Mouse (Mus musculus): ENCODE measurements at regions not wholly inside any gene's neighbourhood (a gene's known extent, or its start where the extent isn't known, plus 50 kb on each side); places are given as distances from the start of the nearest gene placed in this dataset.

DNA sequence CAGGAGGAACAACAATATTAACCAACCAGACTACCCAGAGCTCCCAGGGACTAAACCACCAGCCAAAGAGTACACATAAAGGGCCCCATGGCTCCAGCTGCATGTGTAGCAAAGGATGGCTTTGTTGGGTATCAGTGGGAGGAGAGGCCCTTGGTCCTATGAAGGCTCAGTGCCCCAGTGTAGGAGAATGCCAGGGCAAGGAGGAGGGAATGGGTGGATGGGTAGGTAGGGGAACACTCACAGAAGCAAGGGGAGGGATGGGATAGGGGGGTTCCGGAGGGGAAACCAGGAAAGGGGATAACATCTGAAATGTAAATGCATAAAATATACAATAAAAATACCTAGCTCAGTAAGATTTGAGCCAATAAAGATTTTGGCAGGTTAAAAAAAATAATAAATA, 86.4 kb upstream of the Gm34302 start:
- no peak for ATAC-seq (ENCODE audit: low FRiP score, low read depth)
- no peaks in the 10 kb centered on the region for H3K4me1 ChIP-seq
- no peak overlapping the region for H3K4me2 ChIP-seq (replicated peaks)
- 82% methylated on average over 1 of the region's 1 CpGs for WGBS
- H3K9ac ChIP-seq: no peak overlapping the region
- H3K36me3 ChIP-seq: no peaks in the 10 kb centered on the region
- H3K27ac ChIP-seq: no peak overlapping the region
- no peak overlapping the region for H3K4me3 ChIP-seq
- 0 out of 2 replicates have a peak, but pooled peaks cover 2% of the 10 kb centered on the region for H3K27me3 ChIP-seq
- no peaks in the 10 kb centered on the region for H3K9me3 ChIP-seq

- H3K4me3 ChIP-seq: no peak overlapping the region
- no peak overlapping the region for H3K9ac ChIP-seq
- no peaks in the 10 kb centered on the region for H3K9me3 ChIP-seq
- WGBS: 85% methylated on average over 7 of the region's 7 CpGs
- ATAC-seq (ENCODE audit: low FRiP score, low read depth): no peak
- 0 out of 2 replicates have a peak, but pooled peaks cover 2% of the 10 kb centered on the region for H3K27me3 ChIP-seq
- H3K4me2 ChIP-seq (replicated peaks): no peak overlapping the region
- no peaks in the 10 kb centered on the region for H3K4me1 ChIP-seq
- no peaks in the 10 kb centered on the region for H3K36me3 ChIP-seq
- H3K27ac ChIP-seq: no peak overlapping the region
Observed at GRCm38 (mm10) chr3:63569004-63569596, 85.4 kb upstream of the Gm34302 start.

GRCm38 (mm10) chr3:63567726-63568125, 84.0 kb upstream of the Gm34302 start:
- Histone ChIP-seq H3K27ac (no peak overlapping the region), H3K9me3 (peaks cover 4% of the 10 kb centered on the region; the same call in 1 of the 2 replicates), H3K9ac (no peak overlapping the region), H3K4me3 (no peak overlapping the region), H3K27me3 (0 out of 2 replicates have a peak, but pooled peaks cover 2% of the 10 kb centered on the region), H3K36me3 (no peaks in the 10 kb centered on the region), H3K4me2 (replicated peaks) (no peak overlapping the region), H3K4me1 (no peaks in the 10 kb centered on the region)
- ATAC-seq (ENCODE audit: low FRiP score, low read depth): no peak
- 78% methylated on average over 3 of the region's 3 CpGs for WGBS

DNA sequence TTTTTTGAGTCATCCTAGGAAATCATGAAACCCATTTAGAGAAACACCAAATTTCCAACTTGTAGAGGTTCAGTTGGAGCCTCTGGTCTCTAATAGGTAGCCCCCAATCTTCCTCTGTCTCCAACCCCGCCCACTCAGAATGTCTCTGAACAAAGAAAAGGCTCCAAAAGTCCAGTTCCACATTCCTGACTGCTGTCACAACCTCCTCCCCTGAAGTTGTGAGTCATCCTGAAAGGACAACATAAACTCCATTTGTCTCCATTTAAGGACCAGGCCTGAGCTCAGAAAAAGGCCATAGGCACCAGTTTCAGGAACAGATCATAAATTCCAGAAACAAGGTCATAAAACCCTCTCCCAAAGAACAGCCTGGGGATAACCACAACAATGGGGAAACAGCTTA, 79.4 kb upstream of the Gm34302 start:
- peaks cover 4% of the 10 kb centered on the region; the same call in 1 of the 2 replicates for H3K9me3 ChIP-seq
- no peaks in the 10 kb centered on the region for H3K27me3 ChIP-seq
- H3K27ac ChIP-seq: no peak overlapping the region
- H3K4me3 ChIP-seq: no peak overlapping the region
- 0 out of 2 replicates have a peak, but pooled peaks cover 4% of the 10 kb centered on the region for H3K4me1 ChIP-seq
- H3K36me3 ChIP-seq: no peaks in the 10 kb centered on the region
- no peak for ATAC-seq (ENCODE audit: low FRiP score, low read depth)
- no peak overlapping the region for H3K4me2 ChIP-seq (replicated peaks)
- WGBS: 83% methylated on average over 1 of the region's 1 CpGs
- H3K9ac ChIP-seq: no peak overlapping the region

- H3K4me1 ChIP-seq: 0 out of 2 replicates have a peak, but pooled peaks cover 4% of the 10 kb centered on the region
- H3K4me2 ChIP-seq (replicated peaks): no peak overlapping the region
- no peak overlapping the region for H3K27ac ChIP-seq
- H3K27me3 ChIP-seq: no peaks in the 10 kb centered on the region
- no peaks in the 10 kb centered on the region for H3K36me3 ChIP-seq
- no peak overlapping the region for H3K4me3 ChIP-seq
- H3K9ac ChIP-seq: no peak overlapping the region
- no peak for ATAC-seq (ENCODE audit: low FRiP score, low read depth)
- peaks cover 4% of the 10 kb centered on the region; the same call in 1 of the 2 replicates for H3K9me3 ChIP-seq
Observed at GRCm38 (mm10) chr3:63562532-63562931, 78.9 kb upstream of the Gm34302 start.

DNA sequence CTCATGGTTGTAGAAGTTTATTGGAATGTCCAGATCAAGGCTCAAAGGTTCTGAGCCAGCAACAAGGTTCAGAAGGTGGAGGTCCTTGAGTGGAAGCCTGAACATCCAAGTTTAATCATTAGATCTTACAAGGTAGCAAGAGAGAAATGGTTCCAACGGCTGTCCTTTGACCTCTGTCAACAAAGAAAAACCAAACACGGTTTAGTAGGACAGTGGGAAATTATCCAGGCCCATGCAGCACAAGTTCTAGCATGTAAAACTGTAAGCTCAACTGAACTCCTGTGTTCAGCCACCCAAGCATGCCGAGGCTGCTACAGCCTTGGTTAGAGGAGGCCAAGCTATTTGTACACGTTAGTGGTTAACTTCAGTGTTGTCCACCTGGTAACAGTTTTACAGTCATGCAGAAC, 77.1 kb upstream of the Gm34302 start:
- Histone ChIP-seq H3K4me1 (0 out of 2 replicates have a peak, but pooled peaks cover 4% of the 10 kb centered on the region), H3K9ac (no peak overlapping the region), H3K36me3 (no peaks in the 10 kb centered on the region), H3K27ac (no peak overlapping the region), H3K9me3 (peaks cover 4% of the 10 kb centered on the region; the same call in 1 of the 2 replicates), H3K27me3 (no peaks in the 10 kb centered on the region), H3K4me2 (replicated peaks) (no peak overlapping the region), H3K4me3 (no peak overlapping the region)
- no peak for ATAC-seq (ENCODE audit: low FRiP score, low read depth)
- WGBS: 67% methylated on average over 4 of the region's 4 CpGs

DNA sequence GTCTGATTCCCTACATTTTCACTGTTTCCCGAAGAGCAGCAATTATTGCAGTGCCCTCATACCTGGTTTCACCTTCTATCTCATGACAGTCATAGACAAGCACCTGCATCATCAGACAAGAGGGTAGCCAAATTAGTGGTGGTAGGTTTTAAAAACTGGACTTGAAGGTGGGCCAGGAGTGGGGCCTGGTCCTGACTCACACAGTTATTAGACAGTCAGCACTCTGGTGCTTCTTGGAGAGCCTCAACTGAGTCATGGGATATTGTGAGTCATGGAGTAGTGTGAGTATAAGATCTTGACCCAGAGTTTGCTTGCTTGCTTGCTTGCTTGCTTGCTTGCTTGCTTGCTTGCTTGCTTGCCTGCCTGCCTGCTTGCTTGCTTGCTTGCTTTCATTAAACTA, 73.1 kb upstream of the Gm34302 start:
- H3K4me1 ChIP-seq: peaks cover 10% of the 10 kb centered on the region
- no peak overlapping the region for H3K4me2 ChIP-seq (replicated peaks)
- no peak overlapping the region for H3K4me3 ChIP-seq
- no peak overlapping the region for H3K27ac ChIP-seq
- no peak for ATAC-seq (ENCODE audit: low FRiP score, low read depth)
- H3K9ac ChIP-seq: no peak overlapping the region
- H3K36me3 ChIP-seq: no peaks in the 10 kb centered on the region
- H3K9me3 ChIP-seq: no peaks in the 10 kb centered on the region
- 77% methylated on average over 1 of the region's 1 CpGs for WGBS
- no peaks in the 10 kb centered on the region for H3K27me3 ChIP-seq

GRCm38 (mm10) chr3:63554872-63555271, 71.2 kb upstream of the Gm34302 start:
- Histone ChIP-seq H3K4me2 (replicated peaks) (peak overlapping the region; percentile 45), H3K36me3 (no peaks in the 10 kb centered on the region), H3K9ac (no peak overlapping the region), H3K27ac (no peak overlapping the region), H3K4me3 (0 out of 2 replicates have a peak overlapping the region, but pooled peaks have one; percentile 12), H3K9me3 (no peaks in the 10 kb centered on the region), H3K4me1 (peaks cover 16% of the 10 kb centered on the region), H3K27me3 (no peaks in the 10 kb centered on the region)
- ATAC-seq (ENCODE audit: low FRiP score, low read depth): no peak; the same call in 1 of the 2 replicates
- 6% methylated on average over 9 of the region's 9 CpGs for WGBS

- H3K9me3 ChIP-seq: no peaks in the 10 kb centered on the region
- WGBS: 88% methylated on average over 2 of the region's 2 CpGs
Observed at GRCm38 (mm10) chr3:63553426-63553825, 69.7 kb upstream of the Gm34302 start.

GRCm38 (mm10) chr3:63551661-63552060, 68.0 kb upstream of the Gm34302 start:
- Histone ChIP-seq H3K9ac (no peak overlapping the region), H3K9me3 (no peaks in the 10 kb centered on the region), H3K36me3 (no peaks in the 10 kb centered on the region), H3K4me1 (peaks cover 13% of the 10 kb centered on the region), H3K27me3 (no peaks in the 10 kb centered on the region), H3K27ac (no peak overlapping the region), H3K4me3 (no peak overlapping the region), H3K4me2 (replicated peaks) (no peak overlapping the region)
- ATAC-seq (ENCODE audit: low FRiP score, low read depth): no peak
- WGBS: 36% methylated on average over 5 of the region's 5 CpGs

More at GRCm38 (mm10) chr3:63553426-63553825, 69.7 kb upstream of the Gm34302 start:
- H3K9ac ChIP-seq: no peak overlapping the region
- H3K36me3 ChIP-seq: no peaks in the 10 kb centered on the region
- H3K4me2 ChIP-seq (replicated peaks): no peak overlapping the region
- H3K27me3 ChIP-seq: no peaks in the 10 kb centered on the region
- peaks cover 13% of the 10 kb centered on the region for H3K4me1 ChIP-seq
- ATAC-seq (ENCODE audit: low FRiP score, low read depth): no peak
- no peak overlapping the region for H3K27ac ChIP-seq
- H3K4me3 ChIP-seq: no peak overlapping the region

- Histone ChIP-seq H3K9ac (no peak overlapping the region), H3K27ac (no peak overlapping the region), H3K4me2 (replicated peaks) (no peak overlapping the region), H3K4me1 (no peaks in the 10 kb centered on the region), H3K27me3 (no peaks in the 10 kb centered on the region), H3K9me3 (no peaks in the 10 kb centered on the region), H3K36me3 (no peaks in the 10 kb centered on the region), H3K4me3 (no peak overlapping the region)
- 80% methylated on average over 4 of the region's 4 CpGs for WGBS
- no peak for ATAC-seq (ENCODE audit: low FRiP score, low read depth)
Observed at GRCm38 (mm10) chr3:63542638-63543408, 59.1 kb upstream of the Gm34302 start.

DNA sequence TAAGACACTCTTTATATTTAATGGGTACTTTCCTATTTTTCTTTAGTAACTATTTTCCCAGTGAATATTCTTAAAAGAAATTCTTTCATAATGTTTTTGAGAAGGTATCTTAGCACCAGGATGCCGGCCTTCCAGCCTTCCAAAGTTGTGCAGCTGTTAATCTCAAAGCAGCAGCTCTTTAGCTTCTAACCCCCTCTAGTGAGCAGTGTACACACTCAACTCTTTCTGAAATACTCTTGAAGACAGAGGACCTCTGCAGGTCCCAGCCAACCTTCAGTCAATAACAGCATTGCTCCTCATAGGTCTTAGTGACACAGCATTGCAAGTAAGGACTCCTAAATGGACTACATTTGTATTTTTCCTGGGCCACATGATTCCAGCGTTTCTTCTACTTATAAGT, 55.2 kb upstream of the Gm34302 start:
- no peaks in the 10 kb centered on the region for H3K4me1 ChIP-seq
- no peak overlapping the region for H3K9ac ChIP-seq
- H3K27me3 ChIP-seq: no peaks in the 10 kb centered on the region
- H3K4me3 ChIP-seq: no peak overlapping the region
- H3K27ac ChIP-seq: no peak overlapping the region
- H3K36me3 ChIP-seq: no peaks in the 10 kb centered on the region
- no peak for ATAC-seq (ENCODE audit: low FRiP score, low read depth)
- no peaks in the 10 kb centered on the region for H3K9me3 ChIP-seq
- no peak overlapping the region for H3K4me2 ChIP-seq (replicated peaks)
- 76% methylated on average over 2 of the region's 2 CpGs for WGBS

All from limb, embryonic 13.5 days (tissue).